Mouse (Mus musculus): ENCODE results near the gene H3f3b.

H3f3b gene

GRCm38 (mm10) chr11:116001725-116002124, 26.0 kb downstream of the H3f3b start:
- in situ Hi-C loops (cut with MseI, MboI), result no loop called here

- in situ Hi-C loops (cut with MseI, MboI), result no loop called here
These were observed 27.2 kb downstream of the H3f3b start for GRCm38 (mm10) chr11:116000607-116001006.

GRCm38 (mm10) chr11:115999538-116000143, 28.1 kb downstream of the H3f3b start:
- in situ Hi-C loops (cut with MseI, MboI), result loop anchor here (5.0 kb wide), 2 partner anchors 57 to 62 kb away; no protein-coding TSS in a partner anchor

GRCm38 (mm10) chr11:115999027-115999426, 28.7 kb downstream of the H3f3b start:
- in situ Hi-C loops (cut with MseI, MboI), result loop anchor here (5.0 kb wide), 2 partner anchors 57 to 62 kb away; no protein-coding TSS in a partner anchor

- in situ Hi-C loops (cut with MseI, MboI), result loop anchor here (5.0 kb wide), 2 partner anchors 55 to 60 kb away; no protein-coding TSS in a partner anchor
These were observed 30.1 kb downstream of the H3f3b start for GRCm38 (mm10) chr11:115997662-115998061.

- in situ Hi-C loops (cut with MseI, MboI), result loop anchor here (5.0 kb wide), 2 partner anchors 55 to 60 kb away; no protein-coding TSS in a partner anchor
These were observed 30.7 kb downstream of the H3f3b start for GRCm38 (mm10) chr11:115997047-115997446.

- in situ Hi-C loops (cut with MseI, MboI), result loop anchor here (5.0 kb wide), 2 partner anchors 53 to 58 kb away; no protein-coding TSS in a partner anchor
These were observed 32.5 kb downstream of the H3f3b start for GRCm38 (mm10) chr11:115995256-115995655.

- in situ Hi-C loops (cut with MseI, MboI), result no loop called here
These were observed 35.7 kb downstream of the H3f3b start for GRCm38 (mm10) chr11:115992098-115992497.

- in situ Hi-C loops (cut with MseI, MboI), result no loop called here
These were observed 38.1 kb downstream of the H3f3b start for GRCm38 (mm10) chr11:115989686-115990085.

GRCm38 (mm10) chr11:115983291-115983690, 44.5 kb downstream of the H3f3b start:
- in situ Hi-C loops (cut with MseI, MboI), result no loop called here

GRCm38 (mm10) chr11:115982472-115982871, 45.3 kb downstream of the H3f3b start:
- in situ Hi-C loops (cut with MseI, MboI), result no loop called here

- in situ Hi-C loops (cut with MseI, MboI), result no loop called here
These were observed 52.2 kb downstream of the H3f3b start for GRCm38 (mm10) chr11:115975544-115975943.

- in situ Hi-C loops (cut with MseI, MboI), result no loop called here
These were observed 52.7 kb downstream of the H3f3b start for GRCm38 (mm10) chr11:115975083-115975420.

GRCm38 (mm10) chr11:115974309-115975082, 53.3 kb downstream of the H3f3b start, which contains the start of gene Itgb4:
Itgb4 (plus strand) TSS chr11:115974709.
- in situ Hi-C loops (cut with MseI, MboI), result no loop called here

Measured in mouse trophoblast stem cell (cell line).